Mouse (Mus musculus): Measurements from ENCODE around the gene Olfr1238. TPM values are rescaled to one million over a fixed set of nuclear protein-coding genes. Genes with fewer than 3 reads are reported as not detected.

Gene Olfr1238
- polyA plus RNA-seq (2012; rRNA removed) (not detected in 2 replicates), polyA plus RNA-seq (2014; fragmentation: Nextera tagmentation; extraction: Ambion mirVana) (not detected in 2 replicates)

DNA sequence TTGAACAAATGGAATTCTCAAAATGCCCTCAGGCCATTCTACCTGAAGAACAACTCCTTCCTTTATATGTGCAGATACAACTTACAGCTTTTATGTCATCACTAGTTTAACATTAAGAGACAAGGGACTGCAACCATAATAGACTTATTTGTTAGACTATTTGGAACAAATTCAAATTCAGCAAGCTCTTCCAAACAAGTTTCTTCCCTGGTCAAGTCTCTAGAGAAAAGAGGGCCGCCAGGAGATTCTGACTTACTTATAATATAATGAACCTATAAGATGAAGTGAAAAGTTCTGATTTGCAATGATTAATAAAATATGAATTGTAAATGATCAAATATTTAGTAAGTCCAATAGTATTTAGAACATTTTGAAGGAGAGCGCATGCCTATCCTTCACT is at the start of gene Olfr1238:
Gene Olfr1238, minus strand, starts transcription at position 101 of the 400 bp plus-strand sequence.
- Histone ChIP-seq H3K27me3 (ENCODE audit: control insufficient read depth, insufficient read depth, low read length) (no peaks in the 10 kb centered on the region), H3K9me3 (ENCODE audit: control insufficient read depth, low read length) (no peaks in the 10 kb centered on the region), H3K27ac (replicated peaks; ENCODE audit: low read depth, low read length) (no peak within 1 kb of the TSS), H3K36me3 (ENCODE audit: control insufficient read depth, insufficient read depth, low read length) (no peaks in the 10 kb centered on the region), H3K4me3 (replicated peaks; ENCODE audit: low read length) (no peak within 1 kb of the TSS), H3K4me2 (replicated peaks; ENCODE audit: low read depth, low read length, severe bottlenecking) (no peak within 1 kb of the TSS), H3K4me1 (ENCODE audit: control insufficient read depth, insufficient read depth, low read length) (no peaks in the 10 kb centered on the region), H3K9ac (ENCODE audit: low read depth, low read length, severe bottlenecking) (no peak within 1 kb of the TSS)
- no peak for ATAC-seq (ENCODE audit: low FRiP score, low read depth)
- DNase-seq (ENCODE audit: low spot score): no peak
- no peak for TF ChIP-seq POLR2A (IDR thresholded peaks at IDR 0.05; ENCODE audit: borderline replicate concordance, extremely low read depth, insufficient read depth, insufficient read length)
- WGBS: 92% methylated on average over 2 of the region's 2 CpGs

DNA sequence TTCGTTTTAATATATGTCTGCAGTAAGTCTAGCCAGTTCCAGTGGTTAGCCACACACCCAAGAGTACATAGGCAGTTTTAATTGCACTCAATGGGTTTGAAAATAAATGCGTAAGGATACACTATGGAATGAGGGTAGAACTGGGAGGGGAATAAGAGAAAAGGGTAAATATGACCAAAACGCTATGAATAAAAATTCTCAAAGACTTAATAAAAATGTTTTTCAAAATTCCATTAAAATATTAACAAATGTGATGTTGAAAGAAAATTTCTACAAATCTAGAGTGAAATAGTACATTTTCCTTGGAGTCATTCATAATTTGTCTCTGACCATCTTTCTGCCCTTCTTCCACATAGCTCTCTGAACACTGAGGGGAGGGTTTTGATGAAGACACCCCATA is 33.4 kb upstream of the Olfr1238 start, which contains the start of gene Olfr1240:
Gene Olfr1240, minus strand, starts transcription at position 101 of the 400 bp plus-strand sequence.
- H3K4me1 ChIP-seq (ENCODE audit: control insufficient read depth, insufficient read depth, low read length): no peaks in the 10 kb centered on the region
- WGBS: 83% methylated on average over 3 of the region's 3 CpGs

GRCm38 (mm10) chr2:89420307-89420706 is 10.8 kb upstream of the Olfr1238 start, which contains the start of gene Olfr1239:
Gene Olfr1239, minus strand, starts transcription at chr2:89420407.
- Histone ChIP-seq H3K9ac (ENCODE audit: low read depth, low read length, severe bottlenecking) (no peak within 1 kb of the TSS), H3K27ac (replicated peaks; ENCODE audit: low read depth, low read length) (no peak within 1 kb of the TSS), H3K36me3 (ENCODE audit: control insufficient read depth, insufficient read depth, low read length) (no peaks in the 10 kb centered on the region), H3K9me3 (ENCODE audit: control insufficient read depth, low read length) (no peaks in the 10 kb centered on the region), H3K4me1 (ENCODE audit: control insufficient read depth, insufficient read depth, low read length) (no peaks in the 10 kb centered on the region), H3K4me3 (replicated peaks; ENCODE audit: low read length) (no peak within 1 kb of the TSS), H3K27me3 (ENCODE audit: control insufficient read depth, insufficient read depth, low read length) (no peaks in the 10 kb centered on the region), H3K4me2 (replicated peaks; ENCODE audit: low read depth, low read length, severe bottlenecking) (no peak within 1 kb of the TSS)
- no peak for TF ChIP-seq POLR2A (IDR thresholded peaks at IDR 0.05; ENCODE audit: borderline replicate concordance, extremely low read depth, insufficient read depth, insufficient read length)
- DNase-seq (ENCODE audit: low spot score): no peak
- WGBS: 86% methylated on average over 2 of the region's 2 CpGs
- no peak for ATAC-seq (ENCODE audit: low FRiP score, low read depth)

More for the DNA sequence above, 33.4 kb upstream of the Olfr1238 start, which contains the start of gene Olfr1240:
- ATAC-seq (ENCODE audit: low FRiP score, low read depth) (no peak), DNase-seq (ENCODE audit: low spot score) (no peak)
- Histone ChIP-seq H3K4me2 (replicated peaks; ENCODE audit: low read depth, low read length, severe bottlenecking) (no peak within 1 kb of the TSS), H3K9me3 (ENCODE audit: control insufficient read depth, low read length) (no peaks in the 10 kb centered on the region), H3K27me3 (ENCODE audit: control insufficient read depth, insufficient read depth, low read length) (no peaks in the 10 kb centered on the region), H3K27ac (replicated peaks; ENCODE audit: low read depth, low read length) (no peak within 1 kb of the TSS), H3K9ac (ENCODE audit: low read depth, low read length, severe bottlenecking) (no peak within 1 kb of the TSS), H3K36me3 (ENCODE audit: control insufficient read depth, insufficient read depth, low read length) (no peaks in the 10 kb centered on the region), H3K4me3 (replicated peaks; ENCODE audit: low read length) (no peak within 1 kb of the TSS)
- no peak for TF ChIP-seq POLR2A (IDR thresholded peaks at IDR 0.05; ENCODE audit: borderline replicate concordance, extremely low read depth, insufficient read depth, insufficient read length)

GRCm38 (mm10) chr2:89414557-89414956 is 5.1 kb upstream of the Olfr1238 start:
- ATAC-seq (ENCODE audit: low FRiP score, low read depth) (no peak), DNase-seq (ENCODE audit: low spot score) (no peak)
- H3K27me3 ChIP-seq (ENCODE audit: control insufficient read depth, insufficient read depth, low read length): no peaks in the 10 kb centered on the region
- H3K9me3 ChIP-seq (ENCODE audit: control insufficient read depth, low read length): no peaks in the 10 kb centered on the region
- TF ChIP-seq POLR2A (IDR thresholded peaks at IDR 0.05; ENCODE audit: borderline replicate concordance, extremely low read depth, insufficient read depth, insufficient read length): no peak
- no peak overlapping the region for H3K27ac ChIP-seq (replicated peaks; ENCODE audit: low read depth, low read length)
- H3K9ac ChIP-seq (ENCODE audit: low read depth, low read length, severe bottlenecking): no peak overlapping the region
- H3K36me3 ChIP-seq (ENCODE audit: control insufficient read depth, insufficient read depth, low read length): no peaks in the 10 kb centered on the region
- no peak overlapping the region for H3K4me2 ChIP-seq (replicated peaks; ENCODE audit: low read depth, low read length, severe bottlenecking)
- H3K4me3 ChIP-seq (replicated peaks; ENCODE audit: low read length): no peak overlapping the region
- H3K4me1 ChIP-seq (ENCODE audit: control insufficient read depth, insufficient read depth, low read length): no peaks in the 10 kb centered on the region
- WGBS: 91% methylated on average over 1 of the region's 1 CpGs

GRCm38 (mm10) chr2:89400882-89401281 is 8.6 kb downstream of the Olfr1238 start:
- DNase-seq (ENCODE audit: low spot score) (no peak), ATAC-seq (ENCODE audit: low FRiP score, low read depth) (no peak)
- no peak for TF ChIP-seq POLR2A (IDR thresholded peaks at IDR 0.05; ENCODE audit: borderline replicate concordance, extremely low read depth, insufficient read depth, insufficient read length)
- Histone ChIP-seq H3K27me3 (ENCODE audit: control insufficient read depth, insufficient read depth, low read length) (no peaks in the 10 kb centered on the region), H3K9ac (ENCODE audit: low read depth, low read length, severe bottlenecking) (no peak overlapping the region), H3K4me2 (replicated peaks; ENCODE audit: low read depth, low read length, severe bottlenecking) (no peak overlapping the region), H3K4me3 (replicated peaks; ENCODE audit: low read length) (no peak overlapping the region), H3K27ac (replicated peaks; ENCODE audit: low read depth, low read length) (no peak overlapping the region), H3K4me1 (ENCODE audit: control insufficient read depth, insufficient read depth, low read length) (no peaks in the 10 kb centered on the region), H3K9me3 (ENCODE audit: control insufficient read depth, low read length) (no peaks in the 10 kb centered on the region), H3K36me3 (ENCODE audit: control insufficient read depth, insufficient read depth, low read length) (no peaks in the 10 kb centered on the region)
- WGBS: 65% methylated on average over 1 of the region's 1 CpGs

Measured in limb, embryonic 14.5 days (tissue).